Mouse (Mus musculus) thymus, adult 2 months (tissue): ENCODE results near the gene Hyal3.

Experiments
- CTCF ChIP-seq: fragments of 200-500 bp; IDR thresholded peaks from 2 replicates; pipeline ENCODE4 v1.5.1; 2012; ENCODE audit warnings: mild to moderate bottlenecking, control low read depth, low read length, moderate library complexity, borderline replicate concordance; ENCODE audit not compliant: control insufficient read depth, poor library complexity, insufficient read depth; ENCODE audit errors: extremely low read depth
- POLR2A ChIP-seq: fragments of 200-500 bp; IDR thresholded peaks from 2 replicates; pipeline ENCODE4 v1.6.1; 2012; ENCODE audit warnings: mild to moderate bottlenecking, low read length, control low read depth, moderate library complexity; ENCODE audit not compliant: control insufficient read depth, poor library complexity, insufficient read depth; ENCODE audit errors: extremely low read depth

GRCm38 (mm10) chr9:107607653-107608245 is 27.1 kb downstream of the Hyal3 start:
- TF ChIP-seq CTCF (no peak), POLR2A (no peak)
